Mouse (Mus musculus) brain, embryonic 14.5 days (tissue): ENCODE measurements around the gene Lats1.

Experiments used
- CTCF ChIP-seq: fragments of 200-500 bp; IDR thresholded peaks from 2 replicates; pipeline ENCODE4 v1.5.1; 2012; ENCODE audit warnings: inconsistent platforms, mild to moderate bottlenecking, moderate library complexity, borderline replicate concordance; ENCODE audit not compliant: insufficient read depth, insufficient read length; ENCODE audit errors: extremely low read depth
- POLR2A ChIP-seq: fragments of 200-500 bp; IDR thresholded peaks from 2 replicates; pipeline ENCODE4 v1.6.1; 2012; ENCODE audit warnings: mild to moderate bottlenecking, inconsistent platforms, borderline replicate concordance; ENCODE audit not compliant: poor library complexity, insufficient read depth, insufficient read length, severe bottlenecking; ENCODE audit errors: extremely low read depth

- TF ChIP-seq POLR2A (no peak), CTCF (no peak)
Observed at GRCm38 (mm10) chr10:7710121-7710520, 29.1 kb downstream of the Lats1 start.
